Comparison of ENCODE assay signal across 15 mouse cellular contexts in genomic region chr1:36052672-36053071, GRCm38 (mm10). TPM values are rescaled to one million over a fixed set of nuclear protein-coding genes. Genes with fewer than 3 reads are reported as not detected.
DNase-seq lines count a peak whose midpoint lies in the region; ATAC-seq and TF ChIP-seq lines count a peak whose summit lies in the region.
"Had no signal": no experiment of that assay in that cellular context is flagged by ENCODE, and none has a peak within 500 bp of the region (broad histone marks: within the 10 kb centered on the region; RNA-seq: fewer than 3 reads in every experiment).

No protein-coding gene starts in this region.

- WGBS in heart, embryonic 10.5 days: 84% methylated on average over 5 of the region's 5 CpGs
- WGBS in spleen, adult 2 months: 21% methylated on average over 5 of the region's 5 CpGs

- H3K36me3 ChIP-seq in heart, embryonic 10.5 days: no peaks in the 10 kb centered on the region
- no peaks in the 10 kb centered on the region for H3K36me3 ChIP-seq in spleen, adult 2 months (ENCODE audit: control insufficient read depth, insufficient read depth, low read length)
- H3K36me3 ChIP-seq in splenic B cell, adult 2 months (ENCODE audit: control insufficient read depth, insufficient read depth, low read length, poor library complexity, severe bottlenecking): no peaks in the 10 kb centered on the region
- H3K36me3 ChIP-seq: liver, embryonic 15.5 days had no signal

- TF ChIP-seq POLR2A in spleen, adult 2 months (IDR thresholded peaks at IDR 0.05; ENCODE audit: low read depth, low read length): no peak

- TF ChIP-seq CTCF in spleen, adult 2 months (IDR thresholded peaks at IDR 0.05; ENCODE audit: extremely low read depth, insufficient read depth, insufficient read length, insufficient replicate concordance): no peak

- DNase-seq in heart, embryonic 10.5 days (ENCODE audit: low spot score): peak; percentile 58
- DNase-seq in heart, postnatal 25 days (ENCODE audit: low spot score): no peak
- peak; percentile 41 to 59 for DNase-seq in spleen, adult 2 months (ENCODE audit: low read depth in 1 of 2, low spot score in 2 of 2)
- no peak for DNase-seq in spleen, postnatal 14 days (ENCODE audit: low spot score in 2 of 2)
- peak; percentile 83 for DNase-seq in splenic B cell, adult 2 months (ENCODE audit: low read depth, low spot score)
- DNase-seq in ovary, adult 18-20 months (ENCODE audit: low spot score): no peak
- no peak for DNase-seq in kidney, postnatal 10 days
- DNase-seq: adrenal gland, postnatal 25 days; cerebellum, postnatal 10 days; gastrocnemius, postnatal 14 days; kidney, adult 18-20 months had no signal

- no peak overlapping the region for H3K27ac ChIP-seq in heart, embryonic 10.5 days
- H3K27ac ChIP-seq in spleen, adult 2 months (ENCODE audit: insufficient read depth, low read length): no peak overlapping the region
- H3K27ac ChIP-seq: hindbrain, embryonic 14.5 days; liver, embryonic 15.5 days had no signal

- peak; percentile 76 to 84 for ATAC-seq in hematopoietic stem cell, adult 5-6 weeks (replicated peaks in 1 of 2; ENCODE audit: insufficient read depth in 1 of 2, low FRiP score in 2 of 2, low TSS enrichment in 1 of 2, low read depth in 1 of 2, poor library complexity in 2 of 2, severe bottlenecking in 2 of 2)

- intact Hi-C loops in heart, postnatal 25 days (cut with DNase I): no loop called here

- H3K4me3 ChIP-seq in heart, embryonic 10.5 days: no peak overlapping the region
- H3K4me3 ChIP-seq in spleen, adult 2 months (ENCODE audit: extremely low read depth, insufficient read depth, insufficient read length): no peak overlapping the region
- H3K4me3 ChIP-seq: erythroblast, embryonic 14.5 days; liver, embryonic 15.5 days had no signal

- H3K4me1 ChIP-seq in heart, embryonic 10.5 days: no peaks in the 10 kb centered on the region
- peaks cover 8% of the 10 kb centered on the region; the same call in 1 of the 2 replicates for H3K4me1 ChIP-seq in spleen, adult 2 months (ENCODE audit: control insufficient read depth, insufficient read depth, insufficient read length)

- H3K27me3 ChIP-seq in heart, embryonic 10.5 days (ENCODE audit: insufficient read depth, poor library complexity, severe bottlenecking): no peaks in the 10 kb centered on the region
- no peaks in the 10 kb centered on the region for H3K27me3 ChIP-seq in spleen, adult 2 months (ENCODE audit: control insufficient read depth, insufficient read depth, low read length)
- no peaks in the 10 kb centered on the region for H3K27me3 ChIP-seq in splenic B cell, adult 2 months (ENCODE audit: control insufficient read depth, insufficient read depth, low read length, poor library complexity, severe bottlenecking)
- H3K27me3 ChIP-seq: liver, embryonic 15.5 days had no signal

- no peaks in the 10 kb centered on the region for H3K9me3 ChIP-seq in heart, embryonic 10.5 days
- H3K9me3 ChIP-seq: liver, embryonic 15.5 days had no signal

RNA-seq across cellular contexts. Expression of gene Hs6st1, which starts 15.5 kb away (rescaled TPM):
- 3.5 and 5.7 TPM in 2 replicates for polyA plus RNA-seq in heart, embryonic 10.5 days (2016; fragmentation: Nextera tagmentation; extraction: Ambion mirVana)
- total RNA-seq in heart, postnatal 25 days (2021): 10 to 100 TPM; 23.0 to 23.1 TPM
- polyA plus RNA-seq in spleen, adult 2 months (2012; rRNA removed): 56.5 and 66.0 TPM in 2 replicates
- 12.4 and 17.6 TPM in 2 replicates for total RNA-seq in hematopoietic stem cell, adult 5-6 weeks (2017)

Comparison
In these comparisons a context has a peak if more than half of its experiments do, and no peak if none do; other contexts are left out.
1. DNase-seq: peak in heart, embryonic 10.5 days (single experiment), spleen, adult 2 months (2 of 2) and splenic B cell, adult 2 months (single experiment); none in heart, postnatal 25 days (single experiment), spleen, postnatal 14 days (0 of 2), ovary, adult 18-20 months (single experiment) and kidney, postnatal 10 days (single experiment).